Mouse (Mus musculus) heart, embryonic 11.5 days (tissue): ENCODE data around the gene 4930579G24Rik. TPM values are rescaled to one million over a fixed set of nuclear protein-coding genes. Genes with fewer than 3 reads are reported as not detected.

ENCODE experiments used
- ATAC-seq: fragments of 200-750 bp; cut with Nextera tagmentation; replicated peaks from 2 replicates; pipeline ENCODE4 v1.8.0; 2017; ENCODE audit warnings: moderate library complexity; ENCODE audit not compliant: insufficient number of reproducible peaks, low FRiP score, low TSS enrichment
- H3K27ac ChIP-seq: fragments of 300-500 bp; sonication (generic); 2 replicates; pipeline ENCODE4 v1.5.1; 2014; ENCODE audit warnings: mild to moderate bottlenecking, low read depth, low read length
- H3K27me3 ChIP-seq: fragments of 300-500 bp; sonication (generic); 2 replicates; pipeline ENCODE4 v1.6.1; 2014; ENCODE audit warnings: mild to moderate bottlenecking, low read length, mixed read lengths; ENCODE audit not compliant: control insufficient read depth, insufficient read depth
- H3K36me3 ChIP-seq: fragments of 300-500 bp; sonication (generic); 2 replicates; pipeline ENCODE4 v1.6.1; 2014; ENCODE audit warnings: mild to moderate bottlenecking, low read length, moderate library complexity, mixed read lengths; ENCODE audit not compliant: control insufficient read depth, insufficient read depth
- H3K4me1 ChIP-seq: fragments of 300-500 bp; sonication (generic); 2 replicates; pipeline ENCODE4 v1.6.1; 2014; ENCODE audit warnings: low read length; ENCODE audit not compliant: control insufficient read depth, insufficient read depth
- H3K4me2 ChIP-seq: fragments of 300-500 bp; sonication (generic); 2 replicates; pipeline ENCODE4 v1.6.1; 2014; ENCODE audit warnings: mild to moderate bottlenecking, moderate library complexity
- H3K4me3 ChIP-seq: fragments of 300-500 bp; sonication (generic); 2 replicates; pipeline ENCODE4 v1.5.1; 2014; ENCODE audit warnings: low read depth, low read length
- H3K9ac ChIP-seq: fragments of 300-500 bp; sonication (generic); 2 replicates; pipeline ENCODE4 v1.6.1; 2014; ENCODE audit warnings: mild to moderate bottlenecking, low read depth, low read length, moderate library complexity
- H3K9me3 ChIP-seq: fragments of 300-500 bp; sonication (generic); replicated peaks from 2 replicates; pipeline ENCODE4 v1.6.1; 2016; ENCODE audit warnings: low read length; ENCODE audit not compliant: control insufficient read depth
- whole genome bisulfite sequencing: fragments of 180-500 bp; shearing (Covaris S2); extraction: QIAGEN DNeasy Blood & Tissue Kit; methylation state at CpG from one replicate; pipeline ENCODE4 v1.1.7; 2014; ENCODE audit not compliant: insufficient replicate concordance; 5-methylcytosine and 5-hydroxymethylcytosine counted together
- polyA plus RNA-seq: library from polyadenylated mRNA; unstranded; fragments of >200 nt; fragmentation: Nextera tagmentation; extraction: Ambion mirVana; gene quantifications from 2 replicates; pipeline ENCODE4 v1.2.1, GENCODE M21; 2014

4930579G24Rik gene
- 26.1 and 30.1 TPM in 2 replicates for polyA plus RNA-seq

- Histone ChIP-seq H3K4me1 (no peaks in the 10 kb centered on the region), H3K27ac (peak within 1 kb of the TSS; percentile 84), H3K9ac (peak within 1 kb of the TSS; percentile 90), H3K4me2 (peak within 1 kb of the TSS; percentile 82), H3K36me3 (peaks cover 17% of the 10 kb centered on the region), H3K9me3 (no peaks in the 10 kb centered on the region), H3K4me3 (peak within 1 kb of the TSS; percentile 85), H3K27me3 (no peaks in the 10 kb centered on the region)
- WGBS: under 1% methylated on average over 60 of the region's 60 CpGs
- ATAC-seq: peak; percentile 98
Observed at GRCm38 (mm10) chr3:79628561-79629415, at the start of gene 4930579G24Rik. Gene 4930579G24Rik (plus strand): TSS chr3:79629079.

- 57% methylated on average over 5 of the region's 5 CpGs for WGBS
- Histone ChIP-seq H3K27ac (no peak overlapping the region), H3K9me3 (no peaks in the 10 kb centered on the region), H3K4me2 (no peak overlapping the region), H3K4me3 (no peak overlapping the region), H3K27me3 (no peaks in the 10 kb centered on the region), H3K9ac (no peak overlapping the region), H3K4me1 (no peaks in the 10 kb centered on the region; the same call in 1 of the 2 replicates), H3K36me3 (no peaks in the 10 kb centered on the region)
- ATAC-seq: no peak
Observed at GRCm38 (mm10) chr3:79579891-79580575, 48.8 kb upstream of the 4930579G24Rik start.

GRCm38 (mm10) chr3:79586804-79587203, 42.1 kb upstream of the 4930579G24Rik start:
- WGBS: 6% methylated on average over 6 of the region's 6 CpGs
- Histone ChIP-seq H3K27me3 (no peaks in the 10 kb centered on the region), H3K36me3 (no peaks in the 10 kb centered on the region), H3K9ac (no peak overlapping the region), H3K9me3 (no peaks in the 10 kb centered on the region), H3K4me2 (no peak overlapping the region), H3K27ac (no peak overlapping the region), H3K4me1 (no peaks in the 10 kb centered on the region), H3K4me3 (no peak overlapping the region)
- ATAC-seq: peak; percentile 55; the same call in 1 of the 2 replicates

GRCm38 (mm10) chr3:79589671-79590070, 39.2 kb upstream of the 4930579G24Rik start:
- H3K4me3 ChIP-seq: no peak overlapping the region

GRCm38 (mm10) chr3:79590863-79591792, 37.8 kb upstream of the 4930579G24Rik start, which contains the start of gene Ppid:
Gene Ppid (plus strand): TSS chr3:79591342.
- Histone ChIP-seq H3K9me3 (no peaks in the 10 kb centered on the region), H3K4me3 (peak within 1 kb of the TSS; percentile 88), H3K4me1 (peaks cover 9% of the 10 kb centered on the region; the same call in 1 of the 2 replicates), H3K27ac (peak within 1 kb of the TSS; percentile 92), H3K36me3 (peaks cover 13% of the 10 kb centered on the region), H3K4me2 (peak within 1 kb of the TSS; percentile 89), H3K27me3 (no peaks in the 10 kb centered on the region), H3K9ac (peak within 1 kb of the TSS; percentile 95)
- peak; percentile 82 for ATAC-seq
- 2% methylated on average over 63 of the region's 63 CpGs for WGBS

More at GRCm38 (mm10) chr3:79589671-79590070, 39.2 kb upstream of the 4930579G24Rik start:
- H3K36me3 ChIP-seq: peaks cover 5% of the 10 kb centered on the region; the same call in 1 of the 2 replicates
- no peak for ATAC-seq
- H3K4me1 ChIP-seq: peaks cover 9% of the 10 kb centered on the region; the same call in 1 of the 2 replicates
- WGBS: 75% methylated on average over 2 of the region's 2 CpGs
- no peaks in the 10 kb centered on the region for H3K27me3 ChIP-seq
- no peak overlapping the region for H3K9ac ChIP-seq
- no peak overlapping the region for H3K4me2 ChIP-seq
- no peaks in the 10 kb centered on the region for H3K9me3 ChIP-seq
- no peak overlapping the region for H3K27ac ChIP-seq

GRCm38 (mm10) chr3:79591793-79592471, 36.9 kb upstream of the 4930579G24Rik start:
- ATAC-seq: no peak
- peak overlapping the region; percentile 92 for H3K27ac ChIP-seq
- H3K9ac ChIP-seq: peak overlapping the region; percentile 95
- no peaks in the 10 kb centered on the region for H3K27me3 ChIP-seq
- WGBS: 3% methylated on average over 15 of the region's 15 CpGs
- H3K36me3 ChIP-seq: peaks cover 14% of the 10 kb centered on the region
- H3K4me2 ChIP-seq: peak overlapping the region; percentile 89
- H3K9me3 ChIP-seq: no peaks in the 10 kb centered on the region
- peaks cover 9% of the 10 kb centered on the region; the same call in 1 of the 2 replicates for H3K4me1 ChIP-seq
- peak overlapping the region; percentile 88 for H3K4me3 ChIP-seq

- no peak for ATAC-seq
- WGBS: 87% methylated on average over 7 of the region's 7 CpGs
- no peaks in the 10 kb centered on the region for H3K9me3 ChIP-seq
- H3K27ac ChIP-seq: no peak overlapping the region
- H3K4me2 ChIP-seq: no peak overlapping the region
- peaks cover 28% of the 10 kb centered on the region for H3K36me3 ChIP-seq
- H3K9ac ChIP-seq: no peak overlapping the region
- no peaks in the 10 kb centered on the region for H3K27me3 ChIP-seq
- no peak overlapping the region for H3K4me3 ChIP-seq
- peaks cover 9% of the 10 kb centered on the region; the same call in 1 of the 2 replicates for H3K4me1 ChIP-seq
Observed at GRCm38 (mm10) chr3:79595468-79595867, 33.4 kb upstream of the 4930579G24Rik start.
